Mouse (Mus musculus) adrenal gland, postnatal 10 days (tissue): ENCODE measurements at regions not wholly inside any gene's neighbourhood (a gene's known extent, or its start where the extent isn't known, plus 50 kb on each side); places are given as distances from the start of the nearest gene placed in this dataset.
A peak's percentile ranks its signal among the peaks of the same experiment; 100 is the strongest.

Experiments
- DNase-seq: peaks from one replicate; pipeline ENCODE4 v3.0.0; 2021; ENCODE audit warnings: mixed read lengths

GRCm38 (mm10) chr16:39512774-39513173, 471.4 kb upstream of the Lsamp start:
- DNase-seq, result no peak

- no peak for DNase-seq
These were observed 470.5 kb upstream of the Lsamp start for GRCm38 (mm10) chr16:39513659-39514058.

GRCm38 (mm10) chr16:39531106-39531505, 453.1 kb upstream of the Lsamp start:
- DNase-seq, result no peak

- DNase-seq, result no peak
These were observed 451.4 kb upstream of the Lsamp start for GRCm38 (mm10) chr16:39532770-39533169.

GRCm38 (mm10) chr16:39533351-39533750, 450.8 kb upstream of the Lsamp start:
- DNase-seq, result no peak

GRCm38 (mm10) chr16:39553316-39553715, 430.8 kb upstream of the Lsamp start:
- DNase-seq, result peak; percentile 14

GRCm38 (mm10) chr16:39576620-39577019, 407.5 kb upstream of the Lsamp start:
- no peak for DNase-seq

- no peak for DNase-seq
These were observed 404.5 kb upstream of the Lsamp start for GRCm38 (mm10) chr16:39579621-39580020.
